Mouse (Mus musculus) urinary bladder, postnatal 10 days (tissue): ENCODE data around the gene Il15ra.

Experiments
- DNase-seq: peaks from one replicate; pipeline ENCODE4 v3.0.0; 2022; ENCODE audit warnings: low spot score

Gene Il15ra

DNA sequence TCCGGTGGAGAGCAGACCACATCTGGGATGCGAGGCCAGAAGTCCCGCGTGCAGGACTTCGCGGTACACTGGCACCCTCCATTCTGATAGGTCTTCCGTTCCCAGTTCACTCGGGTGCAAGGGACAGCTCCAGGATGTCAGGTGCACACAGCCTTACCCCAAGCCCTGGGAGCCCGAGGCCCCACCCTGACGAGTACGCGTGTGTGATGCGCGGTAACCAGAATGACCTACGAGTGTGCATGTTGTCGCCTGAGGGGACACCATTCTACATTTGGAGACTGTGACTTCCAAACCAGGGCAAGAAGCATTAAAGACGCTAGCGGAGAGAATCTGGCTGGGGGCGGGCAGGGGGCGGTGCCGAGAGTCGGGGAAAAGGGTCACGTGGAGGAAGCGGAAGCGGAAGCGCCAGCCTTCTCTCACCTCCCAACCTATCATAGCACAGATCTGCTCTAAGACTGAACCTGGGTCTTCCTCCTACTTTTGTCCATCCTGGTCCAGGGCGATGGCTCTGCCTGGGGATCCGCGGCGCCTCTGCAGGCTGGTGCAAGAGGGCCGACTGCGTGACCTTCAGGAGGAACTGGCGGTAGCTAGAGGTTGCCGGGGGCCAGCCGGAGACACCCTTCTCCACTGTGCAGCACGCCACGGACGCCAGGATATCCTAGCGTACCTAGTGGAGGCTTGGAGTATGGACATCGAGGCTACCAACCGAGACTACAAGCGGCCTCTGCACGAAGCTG is 73.2 kb downstream of the Il15ra start:
- DNase-seq, result peak; percentile 34
